Mouse (Mus musculus): Measurements from ENCODE around the gene Slc16a10.

- no peak for TF ChIP-seq UBTF (IDR thresholded peaks at IDR 0.05; ENCODE audit: low read depth, low read length)
- TF ChIP-seq ZNF384 (IDR thresholded peaks at IDR 0.05; ENCODE audit: low read depth, low read length), result no peak
- no peak for TF ChIP-seq POLR2A (IDR thresholded peaks at IDR 0.05; ENCODE audit: low read depth, low read length)
- no peak for TF ChIP-seq MAZ (IDR thresholded peaks at IDR 0.05; ENCODE audit: low read depth, low read length)
- TF ChIP-seq EP300 (IDR thresholded peaks at IDR 0.05; ENCODE audit: low read length), result no peak
- TF ChIP-seq RCOR1 (conservative IDR thresholded peaks at IDR 0.05; ENCODE audit: low read depth, low read length), result no peak
- no peak for TF ChIP-seq POLR2AphosphoS2 (IDR thresholded peaks at IDR 0.05; ENCODE audit: low read depth, low read length)
Observed at GRCm38 (mm10) chr10:40058786-40059120, 83.3 kb downstream of the Slc16a10 start.

All from CH12.LX (cell line).